Mouse (Mus musculus): ENCODE measurements around the gene Noa1. TPM values are rescaled to one million over a fixed set of nuclear protein-coding genes. Genes with fewer than 3 reads are reported as not detected.

Noa1 gene
- 10 to 100 TPM; 25.7 to 26.4 TPM for total RNA-seq (2021)

DNA sequence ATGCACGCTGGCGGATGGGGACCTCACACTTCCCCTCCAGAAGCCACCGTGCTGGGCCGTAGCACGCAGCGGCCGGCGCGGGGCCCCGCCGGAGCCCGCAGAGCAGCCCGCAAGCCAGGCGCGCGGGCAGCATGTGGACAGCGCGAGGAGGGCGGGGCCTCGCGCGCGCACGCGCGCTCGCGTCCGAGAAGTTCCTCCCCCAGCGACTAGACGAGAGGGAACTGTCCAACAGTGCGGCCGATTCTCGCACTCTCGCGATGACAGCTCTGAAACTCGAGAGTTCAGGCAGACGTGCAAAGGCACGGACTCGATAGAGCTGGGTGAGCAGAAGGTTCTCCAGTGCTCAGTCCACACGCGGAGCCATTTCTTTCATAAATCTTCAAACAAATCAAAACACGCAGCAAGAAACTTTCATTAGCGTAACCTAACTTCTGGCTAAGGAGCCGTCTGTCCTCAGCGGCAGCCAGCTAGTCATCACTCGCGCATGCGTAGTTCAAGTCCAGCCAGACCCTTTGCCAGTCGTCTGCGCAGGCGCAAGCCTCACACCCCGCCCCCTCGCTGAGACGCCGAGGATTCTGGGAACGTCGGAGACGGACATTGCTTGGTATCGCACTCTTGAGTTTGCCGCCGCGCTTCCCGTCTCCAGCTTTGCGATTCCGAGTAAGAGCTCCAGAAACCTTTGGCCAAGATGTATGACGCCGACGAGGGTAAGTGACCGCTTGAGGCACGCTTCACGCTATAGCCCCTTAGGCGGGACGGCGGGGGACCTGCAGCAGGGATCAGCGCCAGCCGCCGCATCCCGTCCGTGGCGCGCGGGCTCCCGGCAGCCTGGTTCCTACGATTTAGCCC is at the start of gene Noa1, which contains the start of gene Polr2b:
Gene Noa1 (minus strand): TSS at position 161 of the 849 bp plus-strand sequence.
Gene Polr2b (plus strand): TSS at position 224 of the 849 bp plus-strand sequence.
- DNase-seq (ENCODE audit: extremely low spot score in 1 of 2, low spot score in 1 of 2), result peak; percentile 99

DNA sequence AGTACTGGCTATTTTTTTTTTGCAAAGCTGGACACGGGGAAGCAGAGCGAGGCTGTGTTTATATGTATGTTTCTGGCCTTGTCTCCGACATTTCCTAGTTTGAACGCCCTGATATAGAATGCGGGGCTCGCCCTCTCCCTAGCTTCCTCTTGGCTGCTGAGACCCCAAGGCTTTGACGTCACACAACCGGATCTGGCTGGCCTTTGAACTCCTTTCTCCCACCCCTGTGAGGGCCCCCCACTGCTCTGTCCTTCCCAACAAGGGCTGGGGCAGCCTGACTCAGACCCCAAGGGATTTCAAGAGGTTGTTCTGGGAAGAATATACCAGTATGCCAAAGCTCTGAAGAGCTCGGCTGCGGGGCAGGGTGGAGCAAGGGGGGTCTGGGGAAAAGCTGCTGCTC is 48.5 kb upstream of the Noa1 start:
- DNase-seq (ENCODE audit: extremely low spot score in 1 of 2, low spot score in 1 of 2), result no peak

DNA sequence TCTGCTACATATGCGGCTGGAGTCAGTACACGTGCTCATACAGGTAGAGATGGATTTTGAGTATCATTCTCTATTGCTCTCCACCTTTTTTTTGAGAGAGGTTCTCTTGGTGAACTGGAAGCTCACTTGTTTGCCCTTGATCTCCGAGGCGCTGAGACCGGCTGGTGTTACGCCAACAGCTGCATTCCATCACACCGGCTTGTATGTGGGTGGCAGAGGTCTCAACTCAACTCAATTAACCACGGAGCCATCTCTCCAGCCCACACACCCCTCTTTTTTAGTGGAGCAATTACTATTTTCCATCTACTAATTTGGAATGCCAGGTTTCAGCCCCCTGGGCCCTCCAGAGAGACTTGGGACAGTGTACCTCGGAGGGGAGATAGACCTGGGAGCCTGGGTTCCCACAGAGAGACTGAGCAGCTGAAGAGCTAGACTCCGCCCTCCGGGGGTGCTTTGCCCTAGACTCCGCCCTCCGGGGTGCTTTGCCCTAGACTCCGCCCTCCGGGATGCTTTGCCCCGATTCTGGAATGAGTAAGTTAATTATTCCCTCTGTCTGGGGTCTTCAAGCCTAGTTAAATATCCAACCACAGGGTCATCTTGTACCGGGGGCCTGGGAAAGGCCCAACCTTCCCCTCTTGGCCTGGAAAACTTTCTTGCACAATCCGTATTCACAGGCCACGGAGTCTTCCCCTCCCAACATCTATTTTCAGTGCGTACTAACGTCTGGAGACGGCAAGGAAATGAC is 47.7 kb upstream of the Noa1 start:
- peak in 1 of 2 experiments; percentile 15 for DNase-seq (ENCODE audit: extremely low spot score in 1 of 2, low spot score in 1 of 2)

DNA sequence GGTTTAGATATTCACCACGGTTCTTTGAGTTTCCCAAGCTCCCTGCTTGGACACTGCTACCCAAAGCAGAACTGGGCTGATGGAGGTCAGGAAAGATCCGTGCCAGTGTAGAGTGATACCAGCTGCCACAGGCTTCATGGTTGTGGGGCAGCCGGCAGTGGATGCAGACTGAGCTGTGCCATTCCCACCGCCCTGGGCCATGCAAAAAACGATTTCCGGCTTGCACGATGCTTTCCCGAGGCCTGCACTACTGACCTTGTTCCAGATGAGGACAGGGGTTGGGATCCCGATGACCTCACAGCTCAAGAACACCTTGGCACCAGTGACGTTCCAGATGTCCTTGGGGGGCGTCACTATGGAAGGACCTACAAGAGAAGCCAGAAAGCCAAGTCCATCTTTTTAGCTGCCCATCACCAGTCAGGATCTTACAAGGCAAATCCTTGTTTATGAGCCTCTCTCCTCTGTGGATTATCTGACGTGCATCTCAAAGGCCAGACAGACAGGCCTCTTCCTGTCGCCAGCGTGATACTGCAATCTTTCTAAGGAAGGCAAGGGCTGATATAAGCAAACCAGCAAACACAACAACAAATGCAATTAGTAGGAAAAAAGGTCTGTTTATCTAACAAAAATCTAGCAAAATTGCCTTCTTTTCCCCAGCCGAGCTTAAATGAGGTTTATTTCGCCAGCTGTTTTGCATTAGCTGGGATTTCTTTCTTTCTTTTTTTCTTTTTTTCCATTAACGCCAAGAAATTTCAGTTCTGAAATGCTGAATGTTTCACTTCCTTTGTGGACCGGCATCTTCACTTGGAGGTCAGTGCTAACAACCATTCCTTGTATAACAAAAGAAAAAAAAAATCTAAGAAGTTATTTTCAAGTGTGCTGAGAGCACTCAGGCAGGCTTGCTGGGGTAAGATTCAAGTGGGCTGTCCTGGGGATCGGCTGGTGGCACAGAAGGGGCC is 45.7 kb upstream of the Noa1 start:
- no peak for DNase-seq (ENCODE audit: extremely low spot score in 1 of 2, low spot score in 1 of 2)

DNA sequence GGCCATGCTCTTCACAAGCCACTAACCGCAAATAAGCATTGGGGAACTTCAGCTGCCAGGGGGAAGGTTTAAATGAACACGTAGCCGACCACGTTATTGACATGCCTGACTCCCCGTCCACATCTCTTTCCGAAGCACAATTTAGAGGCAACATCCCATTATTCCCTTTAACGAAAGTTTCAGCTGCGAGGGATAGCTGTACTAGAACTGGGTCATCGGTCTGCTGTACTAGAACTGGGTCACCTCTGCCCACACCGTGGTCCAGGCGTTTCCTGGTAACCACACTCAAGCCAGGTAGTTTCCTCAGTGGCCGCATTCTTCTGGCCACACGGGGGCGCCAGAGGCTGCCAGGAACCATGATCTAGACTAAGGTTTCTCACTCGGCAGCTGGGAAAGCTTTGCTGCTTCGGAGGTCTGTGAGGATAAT is 44.5 kb upstream of the Noa1 start:
- peak; percentile 90 to 93 for DNase-seq (ENCODE audit: extremely low spot score in 1 of 2, low spot score in 1 of 2)

DNA sequence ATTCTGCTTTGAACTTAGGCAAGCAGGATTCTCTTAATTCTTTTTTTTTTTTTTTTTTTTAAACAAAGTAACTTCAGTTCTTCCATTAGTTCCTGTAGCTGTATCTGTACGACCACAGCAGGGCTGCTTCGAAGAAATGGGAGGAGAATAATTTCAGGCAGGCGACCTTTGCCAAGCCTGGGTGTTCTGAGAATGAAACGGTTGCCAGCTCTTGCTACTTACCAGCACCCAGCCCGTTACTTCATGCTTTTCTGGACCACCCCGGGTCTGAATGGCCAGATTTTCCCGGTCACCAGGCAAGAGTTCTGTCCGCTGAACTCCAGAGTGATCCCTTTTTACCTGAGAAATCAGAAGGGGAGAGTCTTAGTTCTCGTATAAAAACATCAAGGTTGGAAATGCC is 41.8 kb upstream of the Noa1 start:
- no peak for DNase-seq (ENCODE audit: extremely low spot score in 1 of 2, low spot score in 1 of 2)

DNA sequence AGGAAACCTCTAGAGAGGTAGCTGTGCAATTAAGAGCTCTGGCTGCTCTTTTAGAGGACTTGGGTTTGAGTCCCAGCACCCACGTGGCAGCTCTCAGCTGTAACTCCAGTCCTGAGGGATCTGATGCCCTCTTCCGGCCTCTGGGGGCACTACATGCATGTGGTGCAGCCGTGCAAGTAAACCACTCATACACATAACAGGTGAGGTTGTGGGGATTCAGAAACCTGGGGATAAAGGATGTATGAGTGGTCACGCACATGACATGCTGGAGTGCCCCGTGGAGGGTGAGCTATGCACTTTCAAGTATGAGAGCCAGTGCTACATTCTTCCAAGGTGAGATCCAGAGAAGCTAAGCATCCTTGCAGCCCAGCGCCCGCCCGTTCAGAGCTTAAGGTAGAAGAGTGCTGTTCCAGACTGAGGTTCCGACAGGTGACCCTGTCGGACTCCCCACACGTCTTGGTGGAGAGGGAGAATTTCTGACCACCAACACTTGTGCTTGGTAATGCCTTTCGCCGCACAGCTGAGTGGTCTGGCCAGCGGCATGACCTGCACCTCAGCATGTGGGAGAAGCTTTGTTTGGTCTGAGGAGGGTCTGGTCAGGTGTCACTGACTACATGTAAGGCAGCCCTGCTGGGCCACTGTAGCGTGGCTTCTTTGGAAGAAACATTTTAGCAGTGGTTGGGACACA is 40.2 kb upstream of the Noa1 start:
- no peak for DNase-seq (ENCODE audit: extremely low spot score in 1 of 2, low spot score in 1 of 2)

DNA sequence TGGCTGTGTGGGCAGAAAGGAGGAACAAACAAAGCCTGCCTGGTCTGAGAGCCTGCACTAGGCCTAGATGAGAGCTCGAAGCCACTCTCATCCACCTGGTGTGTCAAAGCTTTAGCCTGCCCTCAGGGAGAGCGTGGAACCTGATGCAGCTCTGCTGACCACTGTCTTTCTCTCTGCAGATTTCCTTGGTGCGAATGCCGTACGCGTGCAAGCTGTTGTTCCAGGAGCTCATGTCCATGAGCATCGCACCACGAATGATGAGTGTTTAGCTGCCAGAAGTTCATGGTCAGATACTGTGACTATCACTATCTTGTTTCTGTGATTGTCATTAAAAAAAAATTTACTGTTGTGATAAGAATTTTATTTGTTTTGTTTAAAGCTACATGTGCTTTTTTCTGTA is 39.0 kb upstream of the Noa1 start:
- no peak for DNase-seq (ENCODE audit: extremely low spot score in 1 of 2, low spot score in 1 of 2)

DNA sequence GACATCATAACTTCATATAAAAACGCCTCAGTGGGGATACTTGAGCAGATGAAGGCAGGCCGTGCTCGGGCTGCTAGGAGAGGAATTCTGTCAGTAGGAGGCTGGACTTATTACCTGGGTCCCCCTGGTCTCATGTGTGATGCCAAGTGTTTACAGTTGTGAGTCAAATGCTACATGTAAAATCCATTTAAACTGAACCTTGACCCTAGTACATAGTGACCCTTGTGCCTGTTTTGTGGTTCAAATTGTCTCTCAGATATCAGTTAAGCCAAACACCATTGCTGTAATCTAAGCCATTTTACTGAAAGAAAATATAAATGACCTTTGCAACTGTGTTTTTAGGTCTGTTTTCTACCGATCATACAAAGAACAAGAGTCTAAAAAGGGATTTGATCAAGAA is 30.1 kb upstream of the Noa1 start:
- no peak for DNase-seq (ENCODE audit: extremely low spot score in 1 of 2, low spot score in 1 of 2)

DNA sequence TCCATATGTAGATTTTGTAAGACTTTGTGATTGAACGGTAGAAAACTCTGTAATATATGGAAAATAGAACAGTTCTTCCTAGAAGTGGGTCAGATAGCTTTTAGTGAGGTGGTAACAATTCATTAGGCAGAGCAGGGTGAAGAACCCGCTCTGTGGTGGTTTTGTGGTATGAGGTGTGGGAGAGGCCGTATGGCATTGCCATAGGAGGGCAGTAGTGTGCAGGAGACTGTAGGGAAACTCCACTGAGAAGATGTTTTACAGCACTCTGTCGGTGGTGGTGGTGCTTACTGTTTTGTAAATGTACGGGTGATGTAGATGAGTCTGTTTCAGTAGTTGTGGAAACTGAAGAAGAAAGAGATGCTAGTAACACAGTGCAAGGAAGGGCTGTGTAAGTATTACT is 20.3 kb upstream of the Noa1 start:
- DNase-seq (ENCODE audit: extremely low spot score in 1 of 2, low spot score in 1 of 2), result no peak

DNA sequence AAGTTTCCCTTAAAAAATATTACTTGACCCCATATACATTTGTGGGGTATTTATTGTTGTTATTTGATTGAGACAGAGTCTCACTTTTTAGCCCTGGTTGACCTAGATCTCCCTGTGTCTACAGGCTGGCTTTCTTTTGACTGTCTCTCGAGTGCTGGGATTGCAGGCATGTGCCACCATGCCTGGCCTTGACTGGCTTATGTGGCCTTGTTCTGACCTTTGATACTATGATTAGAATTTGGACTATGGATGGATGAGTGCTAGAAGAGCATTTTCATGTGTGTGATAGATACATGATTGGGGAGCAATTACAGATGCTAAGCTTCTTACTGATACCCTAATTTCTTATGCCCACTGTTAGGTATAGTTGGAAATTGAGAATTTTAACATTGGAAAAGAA is 15.1 kb upstream of the Noa1 start:
- DNase-seq (ENCODE audit: extremely low spot score in 1 of 2, low spot score in 1 of 2), result no peak

DNA sequence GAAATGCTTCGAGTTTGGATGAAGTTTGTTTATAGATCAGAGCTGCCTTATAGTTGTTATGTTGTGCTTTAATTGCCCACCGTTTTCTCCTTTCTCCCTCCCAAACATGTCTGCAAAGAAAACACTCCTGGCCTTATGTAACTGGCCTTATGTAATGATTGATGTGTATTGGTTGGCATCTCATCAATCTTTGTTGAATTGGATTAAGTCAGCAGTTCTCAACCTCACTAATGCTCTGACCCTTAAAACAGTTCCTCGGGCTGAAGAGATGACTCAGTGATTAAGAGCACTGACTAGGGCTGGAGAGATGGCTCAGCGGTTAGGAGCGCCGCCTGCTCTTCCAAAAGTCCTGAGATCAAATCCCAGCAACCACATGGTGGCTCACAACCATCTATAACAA is 5.1 kb upstream of the Noa1 start:
- DNase-seq (ENCODE audit: extremely low spot score in 1 of 2, low spot score in 1 of 2), result no peak

DNA sequence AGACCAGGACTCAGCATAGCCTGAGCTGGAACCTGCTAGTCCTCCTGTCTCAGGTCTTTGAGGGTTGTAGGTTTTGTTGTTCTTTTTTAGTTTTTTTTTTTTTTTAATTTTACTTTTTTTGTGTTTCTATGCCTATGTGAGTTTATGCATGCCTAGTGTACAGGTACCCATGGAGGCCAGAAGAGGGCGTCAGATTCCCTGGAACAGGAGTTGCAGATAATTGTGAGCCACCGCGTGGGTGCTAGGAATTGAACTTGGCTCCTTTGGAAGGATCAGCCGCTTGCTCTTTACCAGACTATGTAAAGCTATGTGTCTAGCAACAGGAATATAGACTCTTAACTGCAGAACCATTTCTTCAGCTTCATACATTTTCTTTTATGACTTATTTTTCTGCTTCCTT is 4.3 kb upstream of the Noa1 start:
- no peak for DNase-seq (ENCODE audit: extremely low spot score in 1 of 2, low spot score in 1 of 2)

DNA sequence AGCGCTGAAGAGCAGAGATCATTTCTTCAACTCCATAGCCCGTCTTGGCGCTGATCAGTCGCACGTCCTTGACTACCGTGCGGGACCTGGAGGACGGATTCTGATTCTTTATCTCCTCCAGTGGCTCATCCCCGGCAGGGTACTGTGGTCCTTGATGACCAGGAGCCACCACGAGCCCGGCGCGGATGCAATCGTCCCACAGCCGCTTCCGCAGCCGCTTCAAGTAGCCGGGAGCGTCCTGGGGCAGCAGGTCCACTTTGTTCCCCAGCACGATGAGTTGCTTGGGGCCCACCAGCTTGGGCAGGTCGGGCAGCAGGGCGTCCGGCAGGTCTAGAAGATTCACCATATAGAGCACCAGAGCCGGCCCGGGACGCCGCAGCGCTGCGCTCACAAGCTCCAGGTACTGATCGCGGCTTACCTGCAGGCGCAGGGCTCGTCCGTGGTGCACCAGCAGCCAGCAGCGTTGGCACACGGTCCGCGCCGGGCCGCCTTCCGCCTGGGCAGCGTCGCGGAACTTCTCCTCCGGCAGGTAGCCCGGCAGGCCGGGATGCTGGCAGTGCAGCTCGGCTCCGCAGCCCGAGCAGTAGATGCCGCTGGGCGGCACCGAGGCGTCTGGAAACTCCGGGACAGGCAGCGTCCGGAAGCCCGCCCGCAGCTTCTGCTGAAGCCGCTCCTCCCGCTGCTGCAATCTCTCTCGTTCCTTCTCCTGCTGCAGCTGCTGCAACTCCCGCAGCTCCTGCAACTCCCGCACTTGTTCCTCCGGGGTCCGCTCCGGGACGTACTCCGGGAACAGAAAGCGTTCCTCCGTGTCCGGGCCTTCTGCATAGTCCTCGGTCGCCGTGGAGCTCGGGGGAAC is 605 bp downstream of the Noa1 start:
- DNase-seq (ENCODE audit: extremely low spot score in 1 of 2, low spot score in 1 of 2), result peak; percentile 13 to 22

DNA sequence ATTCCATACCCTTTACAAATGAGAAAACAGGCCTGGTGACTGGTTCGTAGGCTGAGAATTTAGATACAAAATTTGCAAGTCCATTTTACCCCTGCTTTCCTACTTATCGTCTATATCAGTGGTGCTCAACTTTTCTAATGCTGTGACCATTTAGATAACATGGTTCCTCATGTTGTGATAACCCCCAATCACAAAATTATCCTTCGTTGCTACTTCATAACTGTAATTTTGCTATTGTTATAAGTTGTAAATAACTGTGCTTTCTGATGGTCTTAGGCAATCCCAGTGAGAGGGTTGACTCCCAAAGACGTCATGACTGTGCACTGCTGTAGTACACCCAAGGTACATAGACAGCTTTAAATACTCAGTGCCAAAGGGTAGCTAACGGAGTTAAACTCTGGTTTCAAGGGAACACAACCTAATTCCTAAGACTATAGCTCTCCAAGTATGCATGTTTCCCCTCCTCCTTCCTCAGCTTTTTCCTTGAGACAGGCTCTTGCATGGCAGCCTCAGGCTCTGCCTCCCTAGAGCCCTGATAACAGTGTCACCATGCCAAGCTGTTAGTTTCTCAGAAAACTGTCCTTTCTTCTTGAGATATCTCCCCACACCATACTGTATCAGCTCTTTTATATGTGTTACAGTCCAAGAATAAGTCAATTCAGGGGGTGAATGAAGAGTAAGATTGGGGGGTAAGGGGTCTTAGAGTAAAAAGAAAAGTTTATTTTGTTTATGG is 1.9 kb downstream of the Noa1 start:
- no peak for DNase-seq (ENCODE audit: extremely low spot score in 1 of 2, low spot score in 1 of 2)

DNA sequence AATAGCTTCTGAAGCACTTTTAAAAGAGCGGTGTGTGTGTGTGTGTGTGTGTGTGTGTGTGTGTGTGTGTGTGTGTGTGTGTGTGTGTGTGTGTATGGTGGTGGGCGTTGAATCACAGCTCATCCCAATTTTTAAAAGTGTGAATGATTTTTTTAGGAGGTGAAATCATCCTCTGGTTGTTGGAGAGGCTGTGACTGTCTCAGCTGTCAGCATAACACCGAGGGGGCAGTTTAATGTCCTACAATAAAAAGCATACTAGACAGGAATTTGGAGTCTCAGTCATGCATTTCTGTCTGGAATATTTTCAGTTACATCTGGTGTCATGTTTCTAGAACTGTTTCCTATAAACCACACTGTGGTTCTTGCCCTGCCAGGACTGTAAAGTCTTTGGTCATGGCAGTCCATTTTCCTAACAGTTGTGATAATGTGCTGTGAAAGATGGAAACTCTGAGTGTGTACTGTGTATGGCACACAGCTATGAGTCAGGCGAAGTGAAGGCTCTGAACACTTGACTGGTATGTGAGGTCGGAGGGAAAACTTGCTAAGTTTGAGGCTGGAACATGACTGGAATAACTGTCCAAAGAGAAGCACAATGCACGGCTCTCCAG is 8.5 kb downstream of the Noa1 start:
- DNase-seq (ENCODE audit: extremely low spot score in 1 of 2, low spot score in 1 of 2), result no peak

DNA sequence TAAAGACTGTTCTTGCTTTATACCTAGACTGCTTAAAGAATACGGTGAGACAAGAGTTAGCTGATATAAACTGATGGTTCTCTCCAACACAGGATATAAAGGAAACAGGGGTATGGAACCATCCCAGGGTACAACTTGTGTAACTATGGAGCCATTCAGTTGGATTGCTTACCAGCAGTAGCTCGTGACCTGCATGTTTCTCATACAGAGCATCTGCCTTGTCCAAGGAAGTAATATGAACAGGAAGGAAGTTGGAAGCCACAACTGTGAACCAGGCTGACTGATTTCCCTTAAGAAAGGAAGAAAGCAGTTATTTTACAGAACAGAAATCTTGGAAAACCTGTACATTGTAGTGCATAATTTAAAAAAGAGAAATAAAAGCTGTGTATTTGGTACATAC is 10.4 kb downstream of the Noa1 start:
- no peak for DNase-seq (ENCODE audit: extremely low spot score in 1 of 2, low spot score in 1 of 2)
